Mouse (Mus musculus) large intestine, adult 2 months (tissue): ENCODE results near the gene Ube2a. TPM values are rescaled to one million over a fixed set of nuclear protein-coding genes. Genes with fewer than 3 reads are reported as not detected.
"Not testable (repeated sequence)": the region's sequence is repeated elsewhere in the genome, so short reads cannot be mapped to it uniquely, and the experiment has no call there.

Source experiments
- DNase-seq: peaks from one replicate; pipeline ENCODE4 v3.0.0-alpha.2; 2012; ENCODE audit warnings: low read depth, low spot score
- WGBS: fragments of 180-500 bp; shearing (Covaris S2); methylation state at CpG from one replicate; pipeline ENCODE4 v1.1.7; 2018; 5-methylcytosine and 5-hydroxymethylcytosine counted together
- polyA plus RNA-seq: library from polyadenylated mRNA; depleted of rRNA; stranded (reverse); fragments of >200 nt; gene quantifications from 2 replicates; pipeline ENCODE4 v1.2.3, GENCODE M21; 2012; rRNA removed

Gene Ube2a
- polyA plus RNA-seq, 1 experiment, result 41.4 TPM

DNA sequence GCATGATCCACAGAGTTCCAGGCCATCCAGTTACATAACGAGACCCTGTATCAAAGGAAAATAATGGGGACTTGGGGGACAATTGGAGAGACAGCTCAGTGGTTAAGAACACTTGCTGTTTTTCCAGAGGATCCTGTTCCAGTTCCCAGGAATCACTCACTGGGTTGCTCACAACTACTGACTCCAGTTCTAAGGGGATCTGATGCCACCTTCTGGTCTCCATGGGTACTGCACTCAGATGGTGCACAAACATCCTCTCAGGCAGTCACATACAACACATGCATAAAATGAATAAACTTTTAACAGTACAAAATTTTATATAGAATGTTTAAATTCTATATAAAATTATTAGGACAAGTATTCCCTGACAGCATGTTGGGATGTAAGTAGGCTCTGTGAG lies 11.0 kb downstream of the Ube2a start:
- no peak for DNase-seq
- 80% methylated on average over 1 of the region's 1 CpGs for WGBS

DNA sequence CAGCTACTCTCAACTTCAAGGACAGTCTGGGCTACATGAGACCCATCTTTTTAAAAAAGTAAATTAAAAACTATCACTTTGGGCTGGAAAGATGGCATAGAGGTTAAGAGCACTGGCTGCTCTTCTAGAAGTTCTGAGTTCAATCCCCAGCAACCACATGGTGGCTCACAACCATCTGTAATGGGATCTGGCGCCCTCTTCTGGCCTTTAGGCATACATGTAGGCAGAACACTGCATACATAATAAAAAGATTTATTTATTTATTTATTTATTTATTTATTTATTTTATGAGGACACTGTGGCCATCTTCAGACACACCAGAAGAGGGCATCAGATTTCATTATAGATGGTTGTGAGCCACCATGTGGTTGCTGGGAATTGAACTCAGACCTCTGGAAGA lies 25.2 kb downstream of the Ube2a start:
- not testable (repeated sequence) for DNase-seq
- WGBS, result 25% methylated on average over 1 of the region's 1 CpGs

GRCm38 (mm10) chrX:36901655-36902054 lies 28.0 kb downstream of the Ube2a start:
- DNase-seq, result no peak
- WGBS, result 42% methylated on average over 3 of the region's 3 CpGs

- 26% methylated on average over 37 of the region's 47 CpGs for WGBS
- no peak for DNase-seq
Measured at GRCm38 (mm10) chrX:36902321-36903114, 28.8 kb downstream of the Ube2a start, which contains the start of gene Nkrf. Nkrf (minus strand) TSS chrX:36902899.

- peak; percentile 55 for DNase-seq
- WGBS, result 19% methylated on average over 31 of the region's 32 CpGs
Measured at GRCm38 (mm10) chrX:36903115-36903768, 29.5 kb downstream of the Ube2a start.

- DNase-seq, result no peak
- 19% methylated on average over 5 of the region's 5 CpGs for WGBS
Measured at GRCm38 (mm10) chrX:36906539-36906938, 32.8 kb downstream of the Ube2a start.

DNA sequence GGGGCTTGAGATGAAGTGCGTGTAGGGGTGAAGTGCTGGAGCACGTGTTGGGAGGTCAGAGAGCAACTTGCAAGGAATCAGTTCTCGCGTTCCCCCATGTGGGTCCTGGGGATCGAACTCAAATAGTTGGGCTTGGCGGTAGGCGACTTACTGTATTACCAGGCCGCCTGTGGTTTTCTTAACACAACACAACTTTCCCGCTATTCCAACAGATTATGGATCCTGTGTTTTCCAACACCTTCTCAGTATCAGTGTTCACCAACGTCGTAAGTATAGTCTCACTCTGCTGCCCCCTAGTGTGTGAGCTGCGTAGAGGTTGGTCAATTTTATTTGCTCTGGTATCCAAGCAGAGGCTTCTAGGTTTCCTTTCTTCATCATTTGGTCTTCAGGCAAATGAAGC lies 37.6 kb downstream of the Ube2a start:
- DNase-seq, result peak; percentile 8
- 39% methylated on average over 12 of the region's 12 CpGs for WGBS

DNA sequence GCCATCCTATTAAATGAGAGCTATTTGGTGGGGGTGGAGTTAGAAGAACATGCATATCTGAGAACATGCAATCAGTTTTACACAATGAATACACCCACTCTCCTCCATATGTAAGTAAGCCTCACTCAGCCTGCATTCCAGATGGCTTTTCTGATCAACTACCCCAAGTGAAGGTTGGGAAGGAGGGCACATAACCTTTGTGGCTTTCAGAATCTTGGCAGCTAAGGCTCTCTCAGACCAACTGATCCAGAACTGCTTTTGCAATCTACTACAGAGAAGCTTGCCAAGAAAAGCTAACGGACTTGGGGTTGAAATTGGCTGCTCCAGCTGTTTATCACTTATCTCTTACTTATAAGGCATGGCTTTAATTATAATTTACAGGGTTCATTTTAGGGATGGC lies 44.0 kb downstream of the Ube2a start:
- DNase-seq, result no peak
- 67% methylated on average over 1 of the region's 1 CpGs for WGBS

DNA sequence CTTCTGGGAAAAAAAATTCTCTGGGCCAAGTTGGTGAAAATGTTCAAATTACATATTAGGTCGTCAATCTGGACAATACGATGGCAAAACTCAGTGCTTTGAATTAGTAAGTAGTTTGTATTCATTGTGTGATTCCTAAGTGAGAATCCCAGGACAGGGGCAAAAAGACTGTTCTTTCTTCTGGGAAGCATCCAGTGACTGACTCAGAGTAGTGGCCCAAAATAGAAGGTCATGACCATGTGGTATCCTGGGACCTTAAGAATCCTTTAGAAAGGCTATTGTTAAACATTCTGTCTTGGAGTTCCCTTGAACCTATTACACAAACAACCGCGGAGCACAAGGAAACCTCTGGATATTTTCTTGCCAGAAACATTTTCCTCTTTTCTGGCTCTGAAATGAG lies 47.6 kb downstream of the Ube2a start:
- WGBS, result 82% methylated on average over 4 of the region's 4 CpGs
- no peak for DNase-seq

- WGBS, result 79% methylated on average over 4 of the region's 4 CpGs
- no peak for DNase-seq
Measured at GRCm38 (mm10) chrX:36928791-36929190, 55.1 kb downstream of the Ube2a start.

- WGBS, result 74% methylated on average over 4 of the region's 4 CpGs
- no peak for DNase-seq
Measured at GRCm38 (mm10) chrX:36929694-36930093, 56.0 kb downstream of the Ube2a start.

- 38% methylated on average over 1 of the region's 1 CpGs for WGBS
- DNase-seq, result no peak
Measured at GRCm38 (mm10) chrX:36930574-36930973, 56.9 kb downstream of the Ube2a start.

Other genes with a start within 250 kb of the Ube2a start
- 0.22 and 0.36 TPM in 2 replicates for gene Akap17b, start 228.5 kb upstream of the Ube2a start, polyA plus RNA-seq
- gene Slc25a43, start 130.2 kb upstream of the Ube2a start, polyA plus RNA-seq, result 0.78 and 0.96 TPM in 2 replicates
- gene Slc25a5, start 78.2 kb upstream of the Ube2a start, polyA plus RNA-seq, result 1,802 and 2,724 TPM in 2 replicates
- gene C330007P06Rik, start 211 bp downstream of the Ube2a start, polyA plus RNA-seq, result 5.0 and 11.2 TPM in 2 replicates
- 0.84 and 0.95 TPM in 2 replicates for gene Nkrf, start 29.0 kb downstream of the Ube2a start, polyA plus RNA-seq
- gene Sept6, start 117.9 kb downstream of the Ube2a start, polyA plus RNA-seq, result 4.9 and 12.1 TPM in 2 replicates
- gene Sowahd, start 174.9 kb downstream of the Ube2a start, polyA plus RNA-seq, result 0.18 TPM in 1 of 2 replicates, not detected in the other
- gene Rpl39, start 211.5 kb downstream of the Ube2a start, polyA plus RNA-seq, result 104 and 119 TPM in 2 replicates
- gene Upf3b, start 236.4 kb downstream of the Ube2a start, polyA plus RNA-seq, result 2.0 and 3.3 TPM in 2 replicates